Mouse (Mus musculus) cerebellum, postnatal 14 days (tissue): Measurements from ENCODE around the gene Gm9970.

ENCODE experiments used
- DNase-seq, 2 experiments: peaks; one replicate each; pipeline ENCODE4 v3.0.0; 2021; ENCODE audit warnings: mixed read lengths in 2 of 2

Gm9970 gene

DNA sequence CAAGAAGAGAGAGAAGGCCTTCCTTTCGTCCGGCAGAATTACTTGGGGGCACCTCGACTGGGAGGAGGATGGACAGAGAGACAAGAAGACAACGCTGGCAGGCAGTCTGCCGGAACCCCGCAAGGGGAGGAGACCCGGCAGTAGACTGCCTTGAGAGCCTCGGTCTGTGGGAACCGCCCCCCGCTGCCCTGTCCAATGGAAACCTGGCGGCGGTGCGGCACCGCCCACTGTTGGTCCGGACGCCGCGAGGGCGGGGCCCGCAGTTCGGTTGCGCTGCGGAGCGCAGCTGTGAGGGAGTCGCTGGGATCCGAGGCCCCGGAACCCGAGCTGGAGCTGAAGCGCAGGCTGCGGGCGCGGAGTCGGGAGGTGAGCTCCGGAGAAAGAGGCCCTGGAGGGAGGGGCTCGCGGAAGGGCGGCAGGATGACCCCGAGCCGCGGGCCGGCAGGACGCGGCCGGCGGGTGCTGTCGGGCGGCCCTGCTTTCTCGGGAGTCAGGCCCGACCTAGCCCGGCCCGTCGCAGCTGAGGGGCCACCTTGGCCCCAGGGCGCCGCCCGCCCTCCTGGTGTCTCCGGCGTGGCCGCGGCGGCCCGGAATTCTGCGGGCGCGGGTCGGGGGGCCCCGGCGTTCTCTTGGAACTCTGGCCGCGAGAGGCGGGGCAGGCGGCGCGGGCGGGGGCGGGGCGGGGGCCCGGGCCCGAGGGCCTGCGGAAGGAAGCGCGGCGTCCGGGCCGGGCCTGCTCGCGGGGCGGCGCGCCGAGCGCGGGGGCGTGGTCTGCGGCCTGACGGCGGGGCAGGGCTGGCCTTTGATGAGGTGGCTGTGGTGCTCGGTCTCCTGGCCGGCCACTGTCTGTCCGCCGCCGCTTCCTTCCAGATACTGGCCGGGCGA, at the start of gene Gm9970, which contains the start of gene Nrbp1:
Gm9970 (minus strand) TSS at position 596 of the 885 bp plus-strand sequence.
Nrbp1 (plus strand) TSS at position 228 of the 885 bp plus-strand sequence.
- DNase-seq: peak; percentile 98

DNA sequence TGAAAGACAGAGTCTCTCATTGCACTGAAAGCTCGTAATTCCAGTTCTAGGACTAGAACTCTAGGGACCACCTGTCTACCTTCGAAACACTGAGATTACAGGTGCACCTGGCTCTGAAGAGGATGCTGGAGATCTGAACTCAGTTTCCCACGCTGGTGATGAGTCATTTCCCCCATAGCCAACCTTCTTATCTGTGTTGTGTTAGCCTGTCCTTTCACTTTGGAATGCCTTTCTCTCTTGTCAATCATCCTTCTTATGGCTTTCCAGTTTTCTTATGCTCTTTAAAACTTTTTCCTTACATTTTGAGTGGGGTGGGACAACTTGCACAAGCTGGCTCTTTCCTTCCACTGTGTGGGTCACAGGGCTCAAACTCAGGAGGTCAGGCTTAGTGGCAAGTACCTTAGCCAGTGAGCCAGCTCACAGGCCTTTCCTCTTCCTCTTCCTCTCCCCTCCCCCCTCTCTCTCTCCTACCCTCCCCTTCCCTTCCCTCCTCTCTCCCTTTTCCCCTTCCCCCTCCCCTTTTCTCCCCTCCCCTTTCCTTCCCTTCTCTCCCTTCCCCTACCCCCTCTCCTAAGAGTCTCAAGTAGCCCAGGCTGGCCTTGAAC, 48.7 kb upstream of the Gm9970 start:
- no peak for DNase-seq

DNA sequence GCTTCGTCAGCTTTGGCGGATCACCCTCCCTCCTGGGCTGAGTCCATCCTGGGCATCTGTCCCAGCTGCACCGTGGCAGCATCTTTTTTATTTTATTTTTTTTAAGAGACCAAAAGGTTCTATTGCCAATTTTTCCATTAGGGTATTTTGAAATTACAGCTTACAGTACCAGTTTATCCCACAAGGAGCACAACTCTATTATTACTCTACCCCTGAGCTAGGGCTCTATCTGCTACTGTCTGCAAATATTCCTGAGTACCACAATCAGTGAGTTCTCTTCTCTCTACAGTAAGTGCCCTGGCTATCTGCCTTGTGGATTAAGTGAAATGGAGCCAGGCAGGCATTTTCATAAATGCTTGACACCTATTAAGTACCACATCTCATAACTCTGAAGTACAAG, 47.6 kb upstream of the Gm9970 start:
- no peak for DNase-seq

DNA sequence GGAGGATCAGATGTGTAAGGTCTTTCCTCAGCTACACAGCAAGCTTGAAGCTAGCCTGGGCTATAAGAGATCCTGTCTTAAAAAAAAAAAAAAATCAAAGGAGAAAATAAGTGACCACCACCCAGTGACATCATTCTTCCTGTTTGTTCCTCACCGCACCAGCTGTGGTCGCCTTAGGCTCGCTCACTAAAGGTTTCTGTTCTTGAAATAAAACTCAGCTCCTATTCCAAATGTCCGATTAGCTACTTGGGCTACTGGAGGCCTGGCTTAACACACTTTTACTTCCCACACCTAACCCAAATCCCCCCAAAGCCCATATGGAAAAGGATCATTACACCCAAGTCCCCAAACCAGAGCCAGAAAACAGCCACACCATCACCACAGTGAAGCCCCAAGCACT, 47.2 kb upstream of the Gm9970 start:
- no peak for DNase-seq

DNA sequence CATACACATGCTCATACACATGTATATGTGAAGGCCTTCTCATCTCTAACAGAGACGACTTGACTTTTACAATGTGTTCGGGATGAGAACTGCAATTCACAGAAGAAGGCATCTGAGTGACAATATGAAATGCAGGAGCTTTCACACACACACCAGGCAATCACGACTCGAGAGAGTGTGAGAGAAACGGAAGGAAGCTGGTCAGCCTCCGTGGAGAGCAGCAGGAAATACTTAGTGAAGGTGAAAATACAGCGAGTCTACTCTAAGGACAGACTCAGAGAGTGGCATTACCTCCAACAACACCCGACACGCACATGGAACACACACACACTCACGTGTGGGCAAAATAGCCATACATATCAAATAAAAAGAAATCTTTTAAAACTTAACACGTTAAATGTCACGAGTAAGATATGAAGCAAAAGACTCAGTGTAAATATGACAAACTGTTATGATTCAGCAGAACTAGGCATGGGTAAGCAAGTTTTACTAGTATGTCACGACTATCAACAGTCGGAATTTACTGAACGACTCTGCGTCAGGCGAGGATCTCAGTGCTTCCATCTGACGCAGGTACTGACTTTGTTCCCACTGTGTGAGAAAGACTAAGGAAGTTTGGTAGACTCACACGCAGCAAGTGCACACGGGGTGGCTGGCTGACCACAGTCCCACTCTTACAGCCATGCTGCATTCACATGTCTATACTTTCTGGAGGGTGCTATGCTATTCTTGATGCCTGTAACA, 38.4 kb upstream of the Gm9970 start:
- DNase-seq: no peak

DNA sequence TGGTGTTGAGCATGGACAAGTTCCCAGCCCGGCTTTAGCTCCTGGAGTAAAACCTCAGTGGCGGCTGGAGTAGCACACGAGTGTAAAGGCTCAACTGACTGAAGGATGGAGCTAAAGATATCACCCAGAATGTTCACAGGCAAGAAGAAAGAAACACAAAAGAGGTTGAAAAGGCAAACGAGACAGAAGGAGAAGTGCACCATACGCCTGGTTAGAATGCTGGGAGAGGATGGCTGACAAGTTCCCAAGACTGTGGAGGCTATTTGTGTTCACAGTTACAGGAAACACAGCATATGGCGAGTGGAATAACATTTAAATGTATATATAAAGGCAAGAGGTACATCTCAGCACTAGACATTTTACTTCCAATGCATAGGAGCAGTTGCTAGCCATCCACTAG, 32.0 kb upstream of the Gm9970 start:
- DNase-seq: no peak

GRCm38 (mm10) chr5:31267686-31268085, 26.7 kb upstream of the Gm9970 start:
- DNase-seq: no peak

DNA sequence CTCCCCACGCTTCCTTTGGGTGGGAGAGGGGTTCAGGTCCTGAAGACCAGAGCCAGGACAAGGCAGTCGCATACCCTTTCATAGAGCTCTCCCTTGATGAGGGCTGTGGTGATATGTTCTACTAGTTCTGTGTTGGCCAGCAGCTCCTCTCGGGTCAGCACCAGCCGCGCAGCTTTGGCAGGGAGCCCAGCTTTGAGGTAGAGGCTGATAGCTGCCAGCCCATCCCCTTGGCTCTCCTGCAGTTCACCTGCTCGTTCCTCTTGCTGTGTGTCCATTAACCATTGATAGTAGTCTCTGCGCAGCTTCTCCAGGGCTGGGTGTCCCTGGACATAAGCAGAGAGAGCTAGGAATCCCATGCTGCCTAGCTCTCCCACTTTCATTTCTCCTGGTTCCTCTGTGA, 25.1 kb upstream of the Gm9970 start:
- peak; percentile 50 to 58 for DNase-seq

- no peak for DNase-seq
Observed at GRCm38 (mm10) chr5:31257616-31258015, 16.6 kb upstream of the Gm9970 start.

DNA sequence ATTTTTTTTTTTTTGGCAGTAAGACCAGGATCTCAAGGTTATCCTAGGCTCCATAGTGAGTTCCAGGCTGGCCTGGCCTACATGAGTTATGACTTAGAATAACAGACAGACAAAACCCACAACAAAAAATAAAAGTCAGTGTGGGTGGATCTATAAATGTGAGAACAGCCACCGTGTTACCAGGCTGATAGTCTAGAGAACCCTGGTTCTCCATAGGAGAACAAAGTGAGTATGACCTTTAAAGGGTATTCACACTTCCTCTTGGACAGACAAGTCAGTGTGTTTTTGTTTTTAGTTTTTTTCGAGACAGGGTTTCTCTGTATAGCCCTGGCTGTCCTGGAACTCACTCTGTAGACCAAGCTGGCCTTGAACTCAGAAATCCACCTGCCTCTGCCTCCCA, 14.9 kb upstream of the Gm9970 start:
- DNase-seq: no peak

DNA sequence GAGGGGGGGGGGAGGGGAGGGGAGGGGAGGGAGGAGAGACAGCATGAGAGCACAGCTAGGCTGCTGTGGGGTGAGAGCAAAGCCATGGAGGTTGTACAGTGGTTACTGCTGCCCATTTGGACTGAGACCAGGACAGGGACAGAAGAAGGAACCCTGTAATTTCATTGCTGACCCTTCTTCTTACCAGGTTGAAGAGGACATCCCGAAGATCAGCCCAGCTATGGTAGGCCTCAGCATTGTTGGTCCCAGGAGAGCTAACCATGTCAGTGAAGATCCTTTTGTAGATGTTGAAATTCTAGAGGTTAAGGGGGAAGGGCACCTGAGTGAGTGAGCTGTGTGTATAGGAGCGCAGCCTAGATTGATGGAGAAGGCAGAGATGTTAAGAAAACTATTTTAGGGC, 14.3 kb upstream of the Gm9970 start:
- no peak for DNase-seq

- DNase-seq: no peak
Observed at GRCm38 (mm10) chr5:31254901-31255300, 13.9 kb upstream of the Gm9970 start.

DNA sequence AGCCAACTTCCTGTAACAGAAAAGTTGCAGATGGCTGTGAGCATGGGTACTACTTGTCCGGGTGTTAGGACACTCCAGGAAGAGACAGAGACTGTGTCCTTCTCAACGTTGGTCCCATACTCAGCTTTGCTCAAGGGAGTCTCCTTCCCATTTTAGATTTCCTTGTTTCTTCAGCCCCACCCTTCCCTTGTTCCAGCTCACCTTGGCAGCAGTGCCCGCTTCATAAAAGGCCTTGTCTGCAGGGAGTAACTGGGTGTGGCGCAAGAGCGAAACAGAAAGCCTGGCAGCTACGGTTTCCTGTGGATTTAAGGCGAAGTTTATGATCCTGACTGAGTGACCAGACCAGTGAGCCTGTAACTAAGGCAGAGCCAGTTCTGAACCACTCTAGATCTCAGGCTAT, 13.4 kb upstream of the Gm9970 start:
- DNase-seq: no peak

GRCm38 (mm10) chr5:31253806-31254205, 12.8 kb upstream of the Gm9970 start:
- no peak for DNase-seq

DNA sequence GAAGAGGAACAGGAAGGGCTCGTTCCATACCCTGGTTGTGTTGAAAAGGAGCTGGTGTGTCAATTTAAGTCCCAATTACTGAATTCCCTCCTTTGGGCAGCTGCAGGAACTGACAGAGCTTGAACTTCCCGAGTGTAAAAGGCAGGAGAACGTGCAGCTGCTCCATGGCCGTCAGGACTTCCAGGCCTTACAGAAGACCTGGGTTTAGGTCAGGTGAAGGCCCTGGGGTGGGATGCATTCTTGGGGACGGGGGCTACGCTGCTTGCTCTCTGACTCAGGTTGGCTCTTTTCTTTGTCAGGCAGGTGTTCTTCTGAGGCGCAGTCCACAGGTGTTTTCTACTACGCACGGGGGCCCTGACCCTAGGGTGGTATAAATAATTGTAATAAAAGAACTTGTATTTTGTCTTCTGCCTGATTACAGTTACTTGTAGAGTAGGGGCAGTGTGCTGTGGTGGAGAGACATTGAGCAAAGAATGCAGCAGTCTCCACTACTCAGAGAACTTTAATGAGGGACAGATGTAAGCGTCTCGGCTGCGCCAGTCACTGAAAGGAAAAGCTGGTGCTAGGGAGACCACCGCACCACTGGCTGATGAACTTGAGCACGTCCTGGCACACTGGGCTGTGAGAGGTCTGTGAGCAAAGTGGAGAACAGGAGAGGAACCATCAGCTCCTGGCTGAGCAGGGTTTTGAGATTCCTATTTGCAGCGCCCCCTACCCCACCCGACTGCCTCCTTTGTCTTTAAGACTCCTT, 11.9 kb upstream of the Gm9970 start:
- DNase-seq: no peak

GRCm38 (mm10) chr5:31252151-31252550, 11.1 kb upstream of the Gm9970 start:
- no peak for DNase-seq

DNA sequence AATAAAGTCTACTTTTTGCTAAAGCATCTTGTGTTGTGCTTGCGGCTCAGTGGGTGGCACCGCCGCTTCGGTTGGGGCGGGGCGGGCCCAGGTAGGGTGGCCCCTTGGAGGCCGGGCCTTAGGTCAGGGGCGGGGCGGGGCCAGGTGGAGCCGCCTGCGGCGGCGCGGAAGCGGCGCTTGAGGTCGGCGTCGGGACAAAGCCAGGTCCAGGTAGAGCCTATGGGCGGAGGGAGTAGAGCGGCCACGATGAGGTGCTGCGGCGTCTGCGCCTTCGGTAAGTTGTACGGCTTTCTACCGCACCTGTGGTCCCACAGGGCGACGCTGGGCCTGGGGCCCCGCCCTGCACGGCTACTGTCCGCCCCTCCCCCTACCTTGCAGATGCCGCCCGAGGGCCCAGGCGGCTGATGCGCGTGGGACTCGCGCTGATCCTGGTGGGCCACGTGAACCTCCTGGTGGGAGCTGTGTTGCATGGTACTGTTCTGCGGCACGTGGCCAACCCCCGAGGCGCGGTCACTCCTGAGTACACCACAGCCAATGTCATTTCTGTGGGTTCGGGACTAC, 10.6 kb upstream of the Gm9970 start, which contains the start of gene Krtcap3:
Krtcap3 (plus strand) TSS at position 151 of the 561 bp plus-strand sequence.
- peak; percentile 34 to 44 for DNase-seq

DNA sequence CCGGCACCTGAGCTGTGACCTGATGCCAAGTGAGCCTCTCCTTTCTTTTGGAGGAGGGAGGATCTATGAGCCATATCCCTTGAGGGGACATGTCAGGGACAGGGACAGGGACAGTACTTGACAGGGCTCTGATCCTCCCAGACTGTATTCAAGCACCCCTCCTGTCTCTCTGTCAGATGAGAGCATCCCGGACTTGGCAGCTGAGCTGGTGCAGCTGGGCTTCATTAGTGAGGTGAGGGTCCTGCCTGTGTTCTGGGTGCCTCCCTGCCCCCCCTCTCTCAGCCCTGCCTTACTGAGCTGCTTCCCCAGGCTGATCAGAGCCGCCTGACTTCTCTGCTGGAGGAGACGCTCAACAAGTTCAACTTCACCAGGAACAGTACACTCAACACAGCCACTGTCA, 9.7 kb upstream of the Gm9970 start:
- no peak for DNase-seq

GRCm38 (mm10) chr5:31242191-31242590, 1.2 kb upstream of the Gm9970 start:
- DNase-seq: no peak

GRCm38 (mm10) chr5:31241522-31242034, 546 bp upstream of the Gm9970 start:
- no peak for DNase-seq

GRCm38 (mm10) chr5:31226641-31227040, 14.4 kb downstream of the Gm9970 start:
- DNase-seq: no peak

GRCm38 (mm10) chr5:31222696-31223095, 18.3 kb downstream of the Gm9970 start:
- DNase-seq: peak in 1 of 2 experiments; percentile 26
